Mouse (Mus musculus): ENCODE measurements around the gene Slc35f6. TPM values are rescaled to one million over a fixed set of nuclear protein-coding genes. Genes with fewer than 3 reads are reported as not detected.

Slc35f6 gene
- polyA plus RNA-seq, 1 experiment from 2014 or later = 27.6 TPM

GRCm38 (mm10) chr5:30659042-30659441 is 11.3 kb downstream of the Slc35f6 start:
- H3K4me3 ChIP-seq (ENCODE audit: low read length) = no peak overlapping the region
- H3K4me1 ChIP-seq (ENCODE audit: control insufficient read depth, insufficient read depth, low read length) = no peaks in the 10 kb centered on the region
- whole genome bisulfite sequencing = 86% methylated on average over 4 of the region's 4 CpGs
- H3K27me3 ChIP-seq (ENCODE audit: control insufficient read depth, insufficient read depth, low read length) = no peaks in the 10 kb centered on the region
- ATAC-seq (ENCODE audit: low FRiP score, low TSS enrichment) = no peak
- no peak overlapping the region for H3K27ac ChIP-seq (ENCODE audit: low read depth, low read length)
- no peaks in the 10 kb centered on the region; the same call in 1 of the 2 replicates for H3K9me3 ChIP-seq (ENCODE audit: control insufficient read depth, low read length)
- no peak overlapping the region for H3K9ac ChIP-seq (ENCODE audit: low read depth, low read length)
- no peak overlapping the region for H3K4me2 ChIP-seq (replicated peaks; ENCODE audit: low read depth, low read length)
- H3K36me3 ChIP-seq (ENCODE audit: control insufficient read depth, insufficient read depth, low read length) = peaks cover 26% of the 10 kb centered on the region; the same call in 1 of the 2 replicates

- Histone ChIP-seq H3K27me3 (ENCODE audit: control insufficient read depth, insufficient read depth, low read length) (no peaks in the 10 kb centered on the region), H3K4me3 (ENCODE audit: low read length) (no peak overlapping the region), H3K36me3 (ENCODE audit: control insufficient read depth, insufficient read depth, low read length) (peaks cover 24% of the 10 kb centered on the region; the same call in 1 of the 2 replicates), H3K27ac (ENCODE audit: low read depth, low read length) (no peak overlapping the region), H3K4me2 (replicated peaks; ENCODE audit: low read depth, low read length) (no peak overlapping the region), H3K9ac (ENCODE audit: low read depth, low read length) (no peak overlapping the region), H3K9me3 (ENCODE audit: control insufficient read depth, low read length) (no peaks in the 10 kb centered on the region; the same call in 1 of the 2 replicates), H3K4me1 (ENCODE audit: control insufficient read depth, insufficient read depth, low read length) (no peaks in the 10 kb centered on the region)
- ATAC-seq (ENCODE audit: low FRiP score, low TSS enrichment) = no peak
- WGBS = 95% methylated on average over 1 of the region's 1 CpGs
Observed at GRCm38 (mm10) chr5:30660278-30660677, 12.5 kb downstream of the Slc35f6 start.

- H3K9me3 ChIP-seq (ENCODE audit: control insufficient read depth, low read length) = no peaks in the 10 kb centered on the region; the same call in 1 of the 2 replicates
- H3K27ac ChIP-seq (ENCODE audit: low read depth, low read length) = no peak overlapping the region
- no peak overlapping the region for H3K4me3 ChIP-seq (ENCODE audit: low read length)
- H3K9ac ChIP-seq (ENCODE audit: low read depth, low read length) = no peak overlapping the region
- no peak overlapping the region for H3K4me2 ChIP-seq (replicated peaks; ENCODE audit: low read depth, low read length)
- H3K27me3 ChIP-seq (ENCODE audit: control insufficient read depth, insufficient read depth, low read length) = no peaks in the 10 kb centered on the region
- no peaks in the 10 kb centered on the region for H3K4me1 ChIP-seq (ENCODE audit: control insufficient read depth, insufficient read depth, low read length)
- whole genome bisulfite sequencing = 99% methylated on average over 5 of the region's 5 CpGs
- no peak for ATAC-seq (ENCODE audit: low FRiP score, low TSS enrichment)
- H3K36me3 ChIP-seq (ENCODE audit: control insufficient read depth, insufficient read depth, low read length) = peaks cover 19% of the 10 kb centered on the region; the same call in 1 of the 2 replicates
Observed at GRCm38 (mm10) chr5:30660813-30661212, 13.1 kb downstream of the Slc35f6 start.

DNA sequence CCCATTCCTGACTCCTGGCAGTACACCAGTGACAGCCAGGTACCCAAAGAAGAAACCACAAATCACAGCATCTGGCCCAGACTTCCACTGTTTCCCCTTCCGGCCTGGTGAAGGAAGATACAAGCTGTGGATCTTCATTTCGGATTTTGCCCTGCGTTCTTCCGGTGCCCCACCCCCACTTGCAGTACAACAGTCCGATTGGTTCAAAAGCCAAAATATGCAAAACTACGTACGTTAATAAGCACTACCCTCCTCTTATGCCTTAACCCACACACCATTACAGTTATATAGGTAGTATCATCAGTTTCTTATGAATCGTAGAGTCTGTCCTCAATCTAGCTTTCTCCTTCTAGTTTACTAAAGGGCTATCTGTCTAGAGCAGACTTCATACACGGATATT is 17.6 kb downstream of the Slc35f6 start:
- Histone ChIP-seq H3K36me3 (ENCODE audit: control insufficient read depth, insufficient read depth, low read length) (peaks cover 17% of the 10 kb centered on the region), H3K27ac (ENCODE audit: low read depth, low read length) (no peak overlapping the region), H3K9ac (ENCODE audit: low read depth, low read length) (no peak overlapping the region), H3K4me3 (ENCODE audit: low read length) (no peak overlapping the region), H3K4me2 (replicated peaks; ENCODE audit: low read depth, low read length) (no peak overlapping the region), H3K4me1 (ENCODE audit: control insufficient read depth, insufficient read depth, low read length) (peaks cover 18% of the 10 kb centered on the region), H3K27me3 (ENCODE audit: control insufficient read depth, insufficient read depth, low read length) (no peaks in the 10 kb centered on the region), H3K9me3 (ENCODE audit: control insufficient read depth, low read length) (no peaks in the 10 kb centered on the region; the same call in 1 of the 2 replicates)
- ATAC-seq (ENCODE audit: low FRiP score, low TSS enrichment) = no peak
- WGBS = 91% methylated on average over 9 of the region's 9 CpGs

DNA sequence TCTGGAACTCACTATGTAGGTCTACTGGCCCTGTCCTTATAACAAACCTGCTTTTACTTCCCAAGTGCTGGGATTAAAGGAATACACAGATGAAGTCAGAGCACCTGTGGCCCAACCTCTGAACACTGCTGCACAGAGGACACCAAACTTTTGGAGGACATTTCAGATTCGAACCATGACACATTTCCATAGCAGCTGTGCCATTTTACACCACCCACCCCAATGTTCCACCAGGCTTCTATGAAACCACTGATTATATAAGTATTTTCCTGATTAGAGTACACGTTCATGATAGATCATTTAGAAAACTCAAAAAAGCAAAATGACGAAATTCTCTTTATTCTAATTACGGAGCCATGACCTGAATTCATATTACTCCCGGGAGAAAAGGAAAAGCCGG is 18.2 kb downstream of the Slc35f6 start:
- WGBS = 61% methylated on average over 6 of the region's 6 CpGs
- Histone ChIP-seq H3K36me3 (ENCODE audit: control insufficient read depth, insufficient read depth, low read length) (peaks cover 22% of the 10 kb centered on the region), H3K9ac (ENCODE audit: low read depth, low read length) (peak overlapping the region; percentile 56; the same call in 1 of the 2 replicates), H3K27ac (ENCODE audit: low read depth, low read length) (peak overlapping the region; percentile 66; the same call in 1 of the 2 replicates), H3K4me2 (replicated peaks; ENCODE audit: low read depth, low read length) (peak overlapping the region; percentile 53), H3K4me3 (ENCODE audit: low read length) (peak overlapping the region; percentile 70), H3K27me3 (ENCODE audit: control insufficient read depth, insufficient read depth, low read length) (no peaks in the 10 kb centered on the region), H3K4me1 (ENCODE audit: control insufficient read depth, insufficient read depth, low read length) (peaks cover 18% of the 10 kb centered on the region), H3K9me3 (ENCODE audit: control insufficient read depth, low read length) (no peaks in the 10 kb centered on the region; the same call in 1 of the 2 replicates)
- no peak for ATAC-seq (ENCODE audit: low FRiP score, low TSS enrichment)

DNA sequence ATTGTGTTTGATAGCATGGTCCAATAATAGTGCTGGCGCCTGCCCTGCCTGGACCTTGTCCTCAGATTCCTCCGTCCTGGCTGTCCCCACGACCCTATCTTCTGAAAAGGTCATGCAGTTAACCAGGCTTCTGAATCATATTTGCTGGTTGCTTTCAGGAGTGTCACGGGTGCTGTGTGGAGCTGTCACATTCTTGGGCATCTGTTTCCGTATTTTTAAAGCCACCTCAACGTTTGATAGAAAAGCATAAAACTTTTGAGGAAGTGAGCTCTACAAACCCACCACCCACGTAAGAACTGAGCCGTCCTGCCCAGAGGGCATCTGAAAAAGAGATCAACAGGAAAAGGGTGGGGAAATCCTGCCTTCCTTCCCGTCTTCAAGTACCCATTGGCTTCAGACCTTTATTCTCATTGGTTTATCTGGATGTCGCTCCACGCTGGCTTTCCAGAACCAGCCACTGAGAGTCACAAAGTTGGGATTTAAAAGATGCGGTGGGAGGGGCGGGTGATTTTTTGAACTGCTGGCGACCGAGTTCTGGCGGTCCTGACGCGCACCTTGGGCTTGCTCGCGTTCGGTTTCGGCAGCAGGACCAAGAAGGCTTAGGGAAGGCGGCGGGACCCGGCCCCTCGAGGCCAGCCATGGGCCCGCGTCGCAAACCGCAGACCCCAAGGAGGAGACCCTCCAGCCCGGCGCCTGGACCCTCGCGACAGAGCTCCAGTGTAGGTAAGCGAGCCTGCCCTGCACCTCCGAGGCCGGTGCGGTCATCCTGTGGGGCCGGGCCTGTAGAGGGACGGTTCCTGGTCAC is 18.9 kb downstream of the Slc35f6 start, which contains the start of gene Cenpa:
Gene Cenpa, plus strand, starts transcription at position 387 of the 805 bp plus-strand sequence.
- peak; percentile 94 for ATAC-seq (ENCODE audit: low FRiP score, low TSS enrichment)
- H3K9me3 ChIP-seq (ENCODE audit: control insufficient read depth, low read length) = no peaks in the 10 kb centered on the region
- H3K27me3 ChIP-seq (ENCODE audit: control insufficient read depth, insufficient read depth, low read length) = no peaks in the 10 kb centered on the region
- H3K9ac ChIP-seq (ENCODE audit: low read depth, low read length) = peak within 1 kb of the TSS; percentile 78
- peak within 1 kb of the TSS; percentile 63 for H3K4me2 ChIP-seq (replicated peaks; ENCODE audit: low read depth, low read length)
- H3K4me3 ChIP-seq (ENCODE audit: low read length) = peak within 1 kb of the TSS; percentile 70
- WGBS = under 1% methylated on average over 40 of the region's 40 CpGs
- peaks cover 18% of the 10 kb centered on the region for H3K4me1 ChIP-seq (ENCODE audit: control insufficient read depth, insufficient read depth, low read length)
- peaks cover 28% of the 10 kb centered on the region for H3K36me3 ChIP-seq (ENCODE audit: control insufficient read depth, insufficient read depth, low read length)
- peak within 1 kb of the TSS; percentile 79; the same call in 1 of the 2 replicates for H3K27ac ChIP-seq (ENCODE audit: low read depth, low read length)

DNA sequence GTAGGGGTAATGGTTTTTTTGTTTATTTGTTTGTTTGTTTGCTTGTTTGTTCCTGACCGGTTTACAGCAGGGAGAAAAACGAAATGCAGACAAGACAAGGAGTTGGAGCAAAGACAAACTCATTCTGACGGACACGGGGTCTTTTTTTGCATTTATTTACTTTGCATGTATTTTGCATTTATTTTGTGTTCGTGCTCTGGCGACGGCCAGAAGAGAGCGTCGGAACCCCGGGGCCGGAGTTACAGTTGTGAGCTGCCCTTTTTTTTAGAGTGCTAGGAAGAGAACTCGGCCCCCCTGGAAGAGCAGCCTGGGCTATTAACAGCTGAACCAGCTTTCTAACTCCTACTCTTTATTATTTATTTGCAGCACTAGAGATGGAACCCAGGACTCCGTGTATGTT is 19.5 kb downstream of the Slc35f6 start:
- Histone ChIP-seq H3K4me1 (ENCODE audit: control insufficient read depth, insufficient read depth, low read length) (peaks cover 18% of the 10 kb centered on the region), H3K4me2 (replicated peaks; ENCODE audit: low read depth, low read length) (peak overlapping the region; percentile 63), H3K36me3 (ENCODE audit: control insufficient read depth, insufficient read depth, low read length) (peaks cover 34% of the 10 kb centered on the region), H3K4me3 (ENCODE audit: low read length) (peak overlapping the region; percentile 70), H3K9ac (ENCODE audit: low read depth, low read length) (peak overlapping the region; percentile 78), H3K9me3 (ENCODE audit: control insufficient read depth, low read length) (no peaks in the 10 kb centered on the region), H3K27ac (ENCODE audit: low read depth, low read length) (peak overlapping the region; percentile 79; the same call in 1 of the 2 replicates), H3K27me3 (ENCODE audit: control insufficient read depth, insufficient read depth, low read length) (no peaks in the 10 kb centered on the region)
- WGBS = 0% methylated on average over 13 of the region's 13 CpGs
- ATAC-seq (ENCODE audit: low FRiP score, low TSS enrichment) = no peak

DNA sequence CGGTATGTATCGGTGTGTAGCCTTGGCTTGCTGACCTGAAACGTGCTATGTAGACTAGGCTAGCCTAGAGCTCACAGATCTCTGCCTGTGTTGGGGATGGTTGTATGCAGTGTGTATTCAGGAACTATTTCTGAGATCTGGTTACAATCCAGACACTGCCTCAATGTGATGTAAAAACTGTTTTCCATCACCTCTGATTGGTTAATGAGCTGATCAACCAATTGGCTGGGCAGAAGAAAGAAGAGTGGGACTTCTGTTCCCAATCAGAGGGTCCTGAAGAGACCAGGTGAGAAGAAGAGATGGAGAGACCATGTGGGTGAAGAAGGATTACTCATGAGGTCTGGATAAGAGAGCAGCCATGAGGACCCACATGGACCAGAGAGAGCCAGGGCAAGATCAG is 20.0 kb downstream of the Slc35f6 start:
- WGBS = 2% methylated on average over 3 of the region's 3 CpGs

More for the DNA sequence above, 20.0 kb downstream of the Slc35f6 start:
- Histone ChIP-seq H3K27me3 (ENCODE audit: control insufficient read depth, insufficient read depth, low read length) (no peaks in the 10 kb centered on the region), H3K4me3 (ENCODE audit: low read length) (peak overlapping the region; percentile 70), H3K27ac (ENCODE audit: low read depth, low read length) (no peak overlapping the region), H3K36me3 (ENCODE audit: control insufficient read depth, insufficient read depth, low read length) (peaks cover 39% of the 10 kb centered on the region), H3K9me3 (ENCODE audit: control insufficient read depth, low read length) (no peaks in the 10 kb centered on the region), H3K4me2 (replicated peaks; ENCODE audit: low read depth, low read length) (peak overlapping the region; percentile 63), H3K4me1 (ENCODE audit: control insufficient read depth, insufficient read depth, low read length) (peaks cover 18% of the 10 kb centered on the region), H3K9ac (ENCODE audit: low read depth, low read length) (peak overlapping the region; percentile 78)
- no peak for ATAC-seq (ENCODE audit: low FRiP score, low TSS enrichment)

All from kidney, embryonic 14.5 days (tissue).